Mouse (Mus musculus) midbrain, embryonic 10.5 days (tissue): ENCODE measurements at regions not wholly inside any gene's neighbourhood (a gene's known extent, or its start where the extent isn't known, plus 50 kb on each side); places are given as distances from the start of the nearest gene placed in this dataset.

ENCODE experiments used
- DNase-seq: peaks from one replicate; pipeline ENCODE4 v3.0.0-alpha.2; 2017; ENCODE audit warnings: low spot score
- H3K27ac ChIP-seq: fragments of 300-500 bp; sonication (generic); replicated peaks from 2 replicates; pipeline ENCODE4 v1.5.1; 2016; ENCODE audit warnings: mild to moderate bottlenecking
- H3K27me3 ChIP-seq: fragments of 300-500 bp; sonication (generic); 2 replicates; pipeline ENCODE4 v1.6.1; 2016; ENCODE audit warnings: low read depth, mild to moderate bottlenecking; ENCODE audit not compliant: poor library complexity, severe bottlenecking
- H3K36me3 ChIP-seq: fragments of 300-500 bp; sonication (generic); 2 replicates; pipeline ENCODE4 v1.6.1; 2016; ENCODE audit warnings: mild to moderate bottlenecking, moderate library complexity
- H3K4me1 ChIP-seq: fragments of 300-500 bp; sonication (generic); 2 replicates; pipeline ENCODE4 v1.6.1; 2016
- H3K4me3 ChIP-seq: fragments of 300-500 bp; sonication (generic); 2 replicates; pipeline ENCODE4 v1.5.1; 2016; ENCODE audit warnings: mild to moderate bottlenecking, moderate library complexity
- H3K9me3 ChIP-seq: fragments of 300-500 bp; sonication (generic); replicated peaks from 2 replicates; pipeline ENCODE4 v1.6.1; 2016; ENCODE audit warnings: mild to moderate bottlenecking
- WGBS: fragments of 180-500 bp; shearing (Covaris S2); methylation state at CpG from one replicate; pipeline ENCODE4 v1.1.7; 2016; 5-methylcytosine and 5-hydroxymethylcytosine counted together

GRCm38 (mm10) chr1:25012754-25013153 is 334.3 kb downstream of the Lmbrd1 start:
- no peak overlapping the region for H3K4me3 ChIP-seq
- H3K36me3 ChIP-seq: no peaks in the 10 kb centered on the region
- DNase-seq: no peak
- WGBS: 86% methylated on average over 1 of the region's 1 CpGs
- H3K4me1 ChIP-seq: 0 out of 2 replicates have a peak, but pooled peaks cover 4% of the 10 kb centered on the region
- no peaks in the 10 kb centered on the region for H3K27me3 ChIP-seq
- no peak overlapping the region for H3K27ac ChIP-seq
- no peaks in the 10 kb centered on the region for H3K9me3 ChIP-seq
